Mouse (Mus musculus): ENCODE measurements around the gene Psors1c2.

Gene Psors1c2

GRCm38 (mm10) chr17:35557351-35557750 lies 24.4 kb downstream of the Psors1c2 start:
- in situ Hi-C loops (cut with MboI, MseI) = no loop called here

GRCm38 (mm10) chr17:35558216-35558615 lies 25.2 kb downstream of the Psors1c2 start:
- in situ Hi-C loops (cut with MboI, MseI) = no loop called here

DNA sequence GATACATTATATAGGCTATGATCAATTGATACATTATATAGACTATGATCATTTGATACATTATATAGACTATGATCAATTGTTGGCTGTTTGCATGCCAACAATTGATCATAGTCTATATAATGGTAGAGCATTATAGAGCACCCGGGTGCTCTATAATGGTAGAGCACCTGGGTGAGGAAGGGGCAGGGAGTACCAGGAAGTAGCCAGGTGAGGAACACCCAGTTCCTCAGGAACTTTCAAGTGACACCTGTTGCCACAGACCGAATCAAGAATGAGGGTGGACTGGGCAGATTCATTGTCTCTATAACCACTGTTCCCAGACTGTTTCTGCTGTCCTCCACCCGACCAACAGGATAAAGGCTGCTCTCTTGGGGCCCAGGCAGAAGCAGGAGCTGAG lies 34.1 kb downstream of the Psors1c2 start, which contains the start of gene 2300002M23Rik:
Gene 2300002M23Rik (plus strand): TSS at position 301 of the 400 bp plus-strand sequence.
- in situ Hi-C loops (cut with MboI, MseI) = no loop called here

DNA sequence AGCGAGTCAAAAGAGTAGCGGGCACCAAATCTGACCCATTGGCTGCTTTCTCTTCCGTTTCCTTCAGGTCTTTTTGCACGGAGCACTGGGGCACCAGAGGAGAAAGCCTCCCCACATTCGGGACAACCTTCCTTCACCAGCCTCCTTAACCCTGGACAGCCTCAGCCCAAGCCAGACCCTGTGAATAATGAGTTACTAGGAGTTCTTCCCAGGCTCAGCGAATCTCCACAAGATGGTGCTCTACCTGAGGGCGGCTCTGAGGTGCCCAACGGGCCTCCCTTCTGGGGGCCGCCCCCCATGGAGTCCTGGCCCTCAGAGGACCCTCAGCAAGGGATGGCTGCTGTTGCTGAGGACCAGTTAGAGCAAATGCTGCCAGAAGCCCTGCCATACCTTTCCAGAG lies 34.8 kb downstream of the Psors1c2 start:
- in situ Hi-C loops (cut with MboI, MseI) = no loop called here

- in situ Hi-C loops (cut with MboI, MseI) = no loop called here
These were observed 36.3 kb downstream of the Psors1c2 start for GRCm38 (mm10) chr17:35569091-35569944.

DNA sequence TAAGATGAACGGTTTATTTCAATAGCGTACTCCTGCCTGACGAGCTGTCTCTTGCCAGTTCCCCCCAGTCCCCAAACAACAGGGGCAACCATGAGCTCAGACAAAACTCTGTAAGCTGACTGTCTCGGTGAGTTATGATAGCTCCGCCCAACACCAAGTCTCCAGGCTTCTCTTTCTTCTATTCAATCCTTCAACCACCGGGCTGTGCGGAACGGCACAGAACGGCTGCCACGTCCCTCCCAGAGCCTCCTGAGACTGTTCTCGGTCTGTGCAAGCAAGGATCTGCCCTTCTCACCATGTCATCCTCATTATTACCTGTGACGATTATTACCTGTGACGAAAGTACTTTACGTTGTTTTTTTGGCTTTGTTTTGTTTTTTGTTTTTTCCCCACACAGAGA lies 37.8 kb downstream of the Psors1c2 start:
- in situ Hi-C loops (cut with MboI, MseI) = no loop called here

GRCm38 (mm10) chr17:35571477-35571876 lies 38.5 kb downstream of the Psors1c2 start:
- in situ Hi-C loops (cut with MboI, MseI) = no loop called here

DNA sequence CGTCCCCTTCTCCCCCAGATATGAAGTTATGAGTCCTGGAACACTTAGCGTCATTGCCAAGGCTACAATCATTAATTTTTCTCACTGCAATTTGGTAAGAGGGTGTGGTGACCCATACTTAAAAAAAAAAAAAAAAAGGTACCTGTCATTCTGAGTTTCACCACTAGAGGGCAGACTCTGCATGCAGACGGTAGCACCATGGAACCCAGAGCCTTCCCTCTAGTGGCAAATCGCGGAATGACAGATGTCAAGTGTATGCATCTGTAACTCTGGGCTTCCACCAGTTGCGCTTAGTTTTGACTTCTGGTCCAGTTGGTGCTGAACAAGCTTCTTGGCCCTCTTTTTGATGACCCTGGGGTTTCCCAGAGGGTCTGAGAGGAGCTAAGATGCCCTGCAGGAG lies 45.2 kb downstream of the Psors1c2 start:
- in situ Hi-C loops (cut with MboI, MseI) = no loop called here

DNA sequence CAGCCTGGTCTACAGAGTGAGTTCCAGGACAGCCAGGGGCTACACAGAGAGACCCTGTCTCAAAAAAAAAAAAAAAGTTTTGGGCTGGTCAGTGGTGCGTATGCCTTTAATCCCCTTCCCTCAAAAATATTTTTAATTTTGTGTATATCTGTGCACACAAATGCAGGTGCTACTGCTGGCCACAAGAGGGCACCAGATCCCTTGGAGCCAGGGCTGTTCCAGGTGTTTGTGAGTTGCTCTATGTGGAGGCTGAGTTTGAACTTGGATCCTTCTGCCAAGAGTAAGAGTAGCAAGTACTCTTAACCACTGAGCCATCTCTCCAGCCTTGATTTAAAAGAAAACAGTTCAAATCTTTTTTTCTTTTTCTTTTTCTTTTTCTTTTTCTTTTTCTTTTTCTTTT lies 49.9 kb downstream of the Psors1c2 start:
- in situ Hi-C loops (cut with MboI, MseI) = no loop called here

Measured in T-helper 2 cell (primary cell).